Mouse (Mus musculus): ENCODE measurements at regions not wholly inside any gene's neighbourhood (a gene's known extent, or its start where the extent isn't known, plus 50 kb on each side); places are given as distances from the start of the nearest gene placed in this dataset.

DNA sequence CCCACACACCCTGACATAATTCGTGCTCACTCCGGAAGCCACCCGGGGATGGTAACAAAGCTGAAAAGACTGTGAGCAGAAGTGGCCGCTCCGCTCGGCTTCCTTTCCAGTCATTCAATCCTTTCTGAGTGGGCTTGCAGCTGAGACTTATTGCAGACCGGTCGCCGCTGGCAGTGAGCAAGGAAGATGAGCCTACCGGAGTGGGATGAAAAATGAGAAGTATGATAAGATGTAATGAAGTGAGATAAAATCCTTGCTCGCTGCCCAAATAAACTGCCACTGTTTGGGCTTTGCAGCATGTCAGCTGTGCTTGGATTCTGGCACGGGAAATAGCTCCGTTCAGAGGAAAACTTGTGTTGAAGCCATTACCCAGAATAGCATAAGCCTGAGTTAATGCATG is 82.7 kb upstream of the Lingo2 start:
- H3K27me3 ChIP-seq, result no peaks in the 10 kb centered on the region
- no peak overlapping the region for H3K27ac ChIP-seq (replicated peaks)
- no peaks in the 10 kb centered on the region for H3K4me1 ChIP-seq
- 0 out of 2 replicates have a peak overlapping the region, but pooled peaks have one; percentile 15 for H3K4me3 ChIP-seq
- H3K9ac ChIP-seq (replicated peaks), result no peak overlapping the region
- no peaks in the 10 kb centered on the region for H3K9me3 ChIP-seq
- peak overlapping the region; percentile 12; the same call in 1 of the 2 replicates for H3K4me2 ChIP-seq (replicated peaks)
- ATAC-seq (replicated peaks), result peak; percentile 57; the same call in 1 of the 2 replicates
- 60% methylated on average over 13 of the region's 13 CpGs for WGBS
- H3K36me3 ChIP-seq, result no peaks in the 10 kb centered on the region

All from forebrain, embryonic 15.5 days (tissue).